ENCODE assay signal across 22 mouse cellular contexts in the genomic region with DNA sequence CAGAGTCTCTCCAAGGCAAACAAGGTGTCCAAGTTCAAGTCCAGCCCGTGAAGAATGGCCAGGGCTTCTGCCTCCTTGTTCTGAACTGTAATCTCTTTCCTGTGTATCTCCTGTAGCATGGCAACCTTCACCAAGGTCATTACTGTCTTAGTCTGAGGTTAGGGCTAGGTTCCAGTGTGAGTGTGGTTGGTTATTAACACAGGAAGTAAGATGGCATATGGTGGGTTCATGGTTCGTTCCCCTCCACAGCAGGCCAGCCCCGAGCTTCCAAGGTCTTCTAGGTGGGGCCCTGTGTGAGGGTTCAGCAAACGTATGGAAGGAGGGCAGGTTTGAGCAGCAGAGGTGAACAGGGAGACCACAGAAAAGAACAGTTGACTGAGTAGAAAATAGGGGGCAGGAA. TPM values are rescaled to one million over a fixed set of nuclear protein-coding genes. Genes with fewer than 3 reads are reported as not detected.
DNase-seq lines count a peak whose midpoint lies in the region; ATAC-seq and TF ChIP-seq lines count a peak whose summit lies in the region.
"Had no signal": no experiment of that assay in that cellular context is flagged by ENCODE, and none has a peak within 500 bp of the region (broad histone marks: within the 10 kb centered on the region; RNA-seq: fewer than 3 reads in every experiment).

No protein-coding gene starts in this region.

- H3K9me3 ChIP-seq in intestine, embryonic 16.5 days (ENCODE audit: control insufficient read depth, low read length), result no peaks in the 10 kb centered on the region
- H3K9me3 ChIP-seq in intestine, postnatal 0 days (ENCODE audit: control insufficient read depth), result no peaks in the 10 kb centered on the region
- no peaks in the 10 kb centered on the region for H3K9me3 ChIP-seq in kidney, embryonic 15.5 days (replicated peaks)
- no peaks in the 10 kb centered on the region for H3K9me3 ChIP-seq in kidney, embryonic 14.5 days (ENCODE audit: control insufficient read depth, low read length)
- H3K9me3 ChIP-seq: embryonic facial prominence, embryonic 13.5 days; forebrain, embryonic 12.5 days; heart, embryonic 15.5 days had no signal

- WGBS in intestine, embryonic 16.5 days, result 76% methylated on average over 4 of the region's 4 CpGs
- 49% methylated on average over 4 of the region's 4 CpGs for WGBS in intestine, postnatal 0 days
- WGBS in kidney, embryonic 15.5 days, result 68% methylated on average over 4 of the region's 4 CpGs
- WGBS in kidney, embryonic 14.5 days, result 77% methylated on average over 4 of the region's 4 CpGs

- no peak overlapping the region for H3K9ac ChIP-seq in intestine, embryonic 16.5 days (ENCODE audit: low read depth, low read length)
- H3K9ac ChIP-seq in intestine, postnatal 0 days (ENCODE audit: low read depth, low read length), result no peak overlapping the region
- no peak overlapping the region for H3K9ac ChIP-seq in kidney, embryonic 15.5 days
- no peak overlapping the region for H3K9ac ChIP-seq in kidney, embryonic 14.5 days (ENCODE audit: low read depth, low read length)
- H3K9ac ChIP-seq: embryonic facial prominence, embryonic 13.5 days; forebrain, embryonic 12.5 days; heart, embryonic 15.5 days had no signal

- 0 out of 2 replicates have a peak, but pooled peaks have one; percentile 12 for ATAC-seq in intestine, embryonic 16.5 days
- ATAC-seq in intestine, postnatal 0 days, result no peak
- ATAC-seq in kidney, embryonic 15.5 days (replicated peaks; ENCODE audit: low FRiP score), result peak; percentile 50; the same call in 1 of the 2 replicates
- ATAC-seq in kidney, embryonic 14.5 days (ENCODE audit: low FRiP score, low TSS enrichment), result no peak
- ATAC-seq: activated CD4-positive, CD25-positive, alpha-beta regulatory T cell, adult 4 months; forebrain, embryonic 16.5 days; Patski had no signal

- no peak overlapping the region for H3K4me2 ChIP-seq in intestine, embryonic 16.5 days (ENCODE audit: low read depth, low read length)
- no peak overlapping the region for H3K4me2 ChIP-seq in intestine, postnatal 0 days (replicated peaks; ENCODE audit: low read depth)
- H3K4me2 ChIP-seq in kidney, embryonic 15.5 days, result no peak overlapping the region
- H3K4me2 ChIP-seq in kidney, embryonic 14.5 days (replicated peaks; ENCODE audit: low read depth, low read length), result no peak overlapping the region
- H3K4me2 ChIP-seq: embryonic facial prominence, embryonic 13.5 days; forebrain, embryonic 12.5 days; heart, embryonic 11.5 days; heart, embryonic 15.5 days had no signal

- H3K27me3 ChIP-seq in intestine, embryonic 16.5 days (replicated peaks; ENCODE audit: control insufficient read depth, insufficient read depth, low read length), result no peaks in the 10 kb centered on the region
- H3K27me3 ChIP-seq in intestine, postnatal 0 days (replicated peaks; ENCODE audit: control insufficient read depth, insufficient read depth, low read length), result no peaks in the 10 kb centered on the region
- no peaks in the 10 kb centered on the region for H3K27me3 ChIP-seq in kidney, embryonic 15.5 days
- no peaks in the 10 kb centered on the region for H3K27me3 ChIP-seq in kidney, embryonic 14.5 days (ENCODE audit: control insufficient read depth, insufficient read depth, low read length)
- H3K27me3 ChIP-seq: CH12.LX; embryonic facial prominence, embryonic 13.5 days; forebrain, embryonic 12.5 days; heart, embryonic 15.5 days; Patski had no signal

- no peak overlapping the region for H3K27ac ChIP-seq in intestine, embryonic 16.5 days (ENCODE audit: low read length)
- no peak overlapping the region for H3K27ac ChIP-seq in intestine, postnatal 0 days (ENCODE audit: low read depth, low read length)
- H3K27ac ChIP-seq in kidney, embryonic 15.5 days, result no peak overlapping the region
- no peak overlapping the region for H3K27ac ChIP-seq in kidney, embryonic 14.5 days (ENCODE audit: low read depth, low read length)
- no peak overlapping the region for H3K27ac ChIP-seq in gastrocnemius, adult 2 months
- H3K27ac ChIP-seq: embryonic facial prominence, embryonic 13.5 days; forebrain, embryonic 12.5 days; heart, adult 2 months; heart, embryonic 15.5 days had no signal

- DNase-seq in kidney, postnatal 25 days, result peak; percentile 22 to 55
- DNase-seq in gastrocnemius, adult 2 months, result no peak
- DNase-seq in lung, postnatal 36 days, result no peak
- DNase-seq: adrenal gland, postnatal 14 days; cerebellum, adult 11-12 months; cerebellum, adult 9-11 months; cerebellum, postnatal 36 days; gastrocnemius, postnatal 14 days; heart, adult 2 months; heart, postnatal 36 days had no signal

- H3K4me3 ChIP-seq in intestine, embryonic 16.5 days (ENCODE audit: low read length), result no peak overlapping the region
- H3K4me3 ChIP-seq in intestine, postnatal 0 days (ENCODE audit: low read depth, low read length), result no peak overlapping the region
- H3K4me3 ChIP-seq in kidney, embryonic 15.5 days (replicated peaks), result no peak overlapping the region
- H3K4me3 ChIP-seq in kidney, embryonic 14.5 days (ENCODE audit: low read length), result no peak overlapping the region
- no peak overlapping the region for H3K4me3 ChIP-seq in gastrocnemius, adult 2 months
- H3K4me3 ChIP-seq: embryonic facial prominence, embryonic 13.5 days; forebrain, embryonic 12.5 days; heart, adult 2 months; heart, embryonic 15.5 days had no signal

- intact Hi-C loops in gastrocnemius, adult 2 months (cut with DNase I), result no loop called here

- TF ChIP-seq CTCF in intestine, postnatal 0 days (IDR thresholded peaks at IDR 0.05; ENCODE audit: low read depth), result no peak
- no peak for TF ChIP-seq CTCF in gastrocnemius, adult 2 months (IDR thresholded peaks at IDR 0.05)

- H3K4me1 ChIP-seq in intestine, embryonic 16.5 days (ENCODE audit: control insufficient read depth, insufficient read depth, low read length), result no peaks in the 10 kb centered on the region
- no peaks in the 10 kb centered on the region for H3K4me1 ChIP-seq in intestine, postnatal 0 days (replicated peaks; ENCODE audit: control insufficient read depth, insufficient read depth, low read length)
- H3K4me1 ChIP-seq in kidney, embryonic 15.5 days, result no peaks in the 10 kb centered on the region
- H3K4me1 ChIP-seq in kidney, embryonic 14.5 days (ENCODE audit: control insufficient read depth, insufficient read depth, low read length), result no peaks in the 10 kb centered on the region
- H3K4me1 ChIP-seq: embryonic facial prominence, embryonic 13.5 days; heart, embryonic 15.5 days had no signal

- H3K36me3 ChIP-seq in intestine, embryonic 16.5 days (ENCODE audit: control insufficient read depth, insufficient read depth, low read length), result peaks cover 13% of the 10 kb centered on the region
- H3K36me3 ChIP-seq in intestine, postnatal 0 days (ENCODE audit: control insufficient read depth, insufficient read depth), result peaks cover 16% of the 10 kb centered on the region
- H3K36me3 ChIP-seq in kidney, embryonic 15.5 days, result peaks cover 10% of the 10 kb centered on the region
- peaks cover 11% of the 10 kb centered on the region; the same call in 1 of the 2 replicates for H3K36me3 ChIP-seq in kidney, embryonic 14.5 days (ENCODE audit: control insufficient read depth, insufficient read depth, low read length)

RNA-seq across cellular contexts. Expression of a gene that starts 12.1 kb away (rescaled TPM):
- 23.6 and 24.6 TPM in 2 replicates for polyA plus RNA-seq in intestine, embryonic 16.5 days (2015; fragmentation: Nextera tagmentation; extraction: Ambion mirVana)
- 9.4 and 9.9 TPM in 2 replicates for polyA plus RNA-seq in intestine, postnatal 0 days (2015; fragmentation: Nextera tagmentation; extraction: Ambion mirVana)
- polyA plus RNA-seq in kidney, embryonic 15.5 days (2015; fragmentation: Nextera tagmentation; extraction: Ambion mirVana), result 24.9 and 26.8 TPM in 2 replicates
- 13.4 and 18.6 TPM in 2 replicates for polyA plus RNA-seq in kidney, embryonic 14.5 days (2014; fragmentation: Nextera tagmentation; extraction: Ambion mirVana)
- total RNA-seq in gastrocnemius, adult 2 months (2021), result 10 to 100 TPM; 10.3 to 18.0 TPM

RNA-seq across cellular contexts. Expression of a gene that starts 15.9 kb away (rescaled TPM):
- polyA plus RNA-seq in intestine, embryonic 16.5 days (2015; fragmentation: Nextera tagmentation; extraction: Ambion mirVana), result 9.2 and 10.9 TPM in 2 replicates
- 12.7 and 14.3 TPM in 2 replicates for polyA plus RNA-seq in intestine, postnatal 0 days (2015; fragmentation: Nextera tagmentation; extraction: Ambion mirVana)
- 19.5 and 20.0 TPM in 2 replicates for polyA plus RNA-seq in kidney, embryonic 15.5 days (2015; fragmentation: Nextera tagmentation; extraction: Ambion mirVana)
- 22.2 and 27.2 TPM in 2 replicates for polyA plus RNA-seq in kidney, embryonic 14.5 days (2014; fragmentation: Nextera tagmentation; extraction: Ambion mirVana)
- total RNA-seq in gastrocnemius, adult 2 months (2021), result 10 to 100 TPM; 36.3 to 37.1 TPM

Comparison
In these comparisons a context has a peak if more than half of its experiments do, and no peak if none do; other contexts are left out.
1. ATAC-seq: peak in intestine, embryonic 16.5 days (single experiment) and kidney, embryonic 15.5 days (single experiment); none in intestine, postnatal 0 days (single experiment) and kidney, embryonic 14.5 days (single experiment).
2. DNase-seq: peak in kidney, postnatal 25 days (2 of 2); none in gastrocnemius, adult 2 months (single experiment) and lung, postnatal 36 days (single experiment).